Mouse (Mus musculus): ENCODE data around the gene Tubb4a.

Tubb4a gene

DNA sequence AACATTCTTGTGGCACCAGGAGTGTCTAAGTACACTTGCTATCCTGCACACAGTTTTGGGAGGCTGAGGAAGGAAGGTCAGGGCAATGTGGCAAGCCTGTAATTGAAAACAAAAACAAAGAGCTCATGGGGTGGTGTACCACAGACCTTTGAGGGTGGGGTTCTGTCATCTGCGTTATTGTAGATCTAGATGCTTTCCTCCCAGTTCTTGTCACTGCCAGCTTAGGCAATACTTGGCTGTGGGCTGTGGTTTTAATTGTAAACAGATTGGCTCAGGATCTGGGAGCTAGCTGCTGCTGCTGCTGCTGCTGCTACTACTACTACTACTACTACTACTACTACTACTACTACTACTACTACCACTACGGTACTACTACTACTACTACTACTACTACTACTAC is 14.7 kb upstream of the Tubb4a start:
- no peak for DNase-seq (ENCODE audit: low read depth)

DNA sequence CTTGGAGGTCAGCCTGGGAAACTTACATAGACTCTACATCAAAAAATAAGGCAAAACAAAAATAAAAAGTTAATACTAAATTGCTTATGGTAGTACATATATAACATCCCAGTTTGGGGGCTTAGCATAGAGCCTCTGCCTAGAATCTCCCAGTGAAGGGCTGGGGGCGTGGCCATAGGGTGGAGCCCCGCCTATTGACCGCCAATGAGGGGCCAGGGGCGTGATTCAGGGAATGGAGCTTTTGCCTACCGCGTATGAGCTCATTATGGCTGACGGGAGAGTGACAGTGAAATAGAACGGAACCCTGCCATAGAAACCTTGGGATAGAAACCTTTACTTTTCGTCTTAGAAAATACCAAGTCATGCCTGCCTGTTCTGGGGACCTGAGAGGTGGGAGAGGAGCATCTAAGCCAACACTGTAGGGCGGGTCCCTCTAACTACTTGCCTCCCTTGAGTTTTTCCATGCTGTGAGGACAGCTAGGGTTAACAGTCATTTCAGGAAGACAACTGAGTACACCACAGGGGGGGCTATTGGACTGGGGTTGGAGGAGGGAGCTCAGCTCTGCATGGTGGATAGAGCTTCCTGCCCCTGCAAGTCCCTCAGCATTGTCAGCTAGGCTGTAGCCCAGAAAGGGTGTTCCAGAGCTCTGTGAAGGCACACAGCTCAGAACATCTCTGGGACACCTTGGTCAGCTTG is 12.2 kb upstream of the Tubb4a start:
- peak; percentile 59 for DNase-seq (ENCODE audit: low read depth)

DNA sequence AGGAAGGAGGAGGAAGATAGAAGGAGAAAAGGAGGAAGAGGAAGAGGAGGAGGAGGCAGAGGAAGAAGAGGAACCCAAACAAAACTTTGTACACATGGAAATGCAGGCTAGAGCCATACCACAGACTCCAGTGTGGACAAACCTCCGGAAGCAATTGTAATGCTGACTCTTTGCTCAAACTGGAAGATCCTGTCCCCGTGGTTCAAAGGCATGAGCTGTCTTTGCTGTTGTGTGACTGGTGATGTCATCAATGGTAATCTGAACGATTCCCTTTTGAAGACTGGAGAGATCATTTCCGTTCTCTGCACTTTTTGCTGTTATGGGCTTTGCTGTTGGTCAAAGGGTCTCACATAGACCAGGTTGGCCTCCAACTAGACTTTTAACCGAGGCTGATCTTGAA is 10.7 kb upstream of the Tubb4a start:
- DNase-seq (ENCODE audit: low read depth) = no peak

DNA sequence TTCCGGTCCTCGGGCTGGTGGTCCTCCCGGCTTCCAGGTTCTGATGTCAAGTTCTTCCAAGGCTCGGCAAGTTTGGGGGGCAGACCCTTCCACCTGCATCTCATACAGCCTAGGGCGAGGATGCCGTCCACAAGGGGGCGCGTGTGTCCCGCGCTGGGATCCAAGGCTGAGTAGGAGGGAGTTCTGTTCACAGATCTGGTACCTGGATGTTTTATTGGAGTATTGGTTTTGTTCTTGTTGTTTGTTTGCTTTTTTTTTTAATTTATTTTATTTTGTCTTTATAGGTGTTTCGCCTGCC is 9.0 kb upstream of the Tubb4a start:
- DNase-seq (ENCODE audit: low read depth) = peak; percentile 66

DNA sequence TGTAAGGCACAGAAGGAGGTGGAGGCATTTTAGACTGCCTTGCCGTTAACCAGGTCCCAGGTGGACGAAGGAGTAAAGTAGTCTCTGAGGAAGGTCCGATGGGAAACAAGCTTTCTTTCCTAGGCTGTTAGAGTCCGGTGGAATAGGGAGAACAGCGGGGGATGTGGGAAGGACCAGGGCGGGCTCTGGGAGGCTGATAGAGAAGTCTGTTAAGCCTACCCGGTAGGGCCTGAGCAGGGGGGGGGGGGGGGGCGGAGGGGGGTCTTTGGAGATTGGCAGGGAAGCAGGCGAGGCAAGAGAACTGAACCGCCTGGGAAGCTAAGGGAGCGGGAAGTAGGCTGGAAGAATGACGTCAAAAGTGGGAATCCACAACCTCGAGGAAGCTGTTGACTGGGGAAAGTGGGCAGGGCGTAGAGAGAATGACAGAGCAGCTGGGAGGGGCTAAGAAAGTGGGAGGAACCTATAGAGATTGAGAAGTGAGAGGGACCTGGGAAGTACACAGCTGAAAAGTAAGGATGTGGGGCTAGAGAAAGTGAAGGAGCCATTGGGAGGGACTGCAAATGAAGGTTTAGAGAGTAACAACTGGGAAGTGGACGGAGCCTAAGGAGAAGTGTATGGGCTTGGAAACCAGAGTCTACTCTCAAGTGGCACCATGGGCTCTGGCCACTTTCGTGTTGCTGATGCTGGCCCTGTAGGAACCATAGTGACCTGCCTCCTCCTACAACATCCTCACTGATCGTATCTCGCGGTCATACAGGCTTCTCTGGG is 8.5 kb upstream of the Tubb4a start:
- peak; percentile 49 for DNase-seq (ENCODE audit: low read depth)

DNA sequence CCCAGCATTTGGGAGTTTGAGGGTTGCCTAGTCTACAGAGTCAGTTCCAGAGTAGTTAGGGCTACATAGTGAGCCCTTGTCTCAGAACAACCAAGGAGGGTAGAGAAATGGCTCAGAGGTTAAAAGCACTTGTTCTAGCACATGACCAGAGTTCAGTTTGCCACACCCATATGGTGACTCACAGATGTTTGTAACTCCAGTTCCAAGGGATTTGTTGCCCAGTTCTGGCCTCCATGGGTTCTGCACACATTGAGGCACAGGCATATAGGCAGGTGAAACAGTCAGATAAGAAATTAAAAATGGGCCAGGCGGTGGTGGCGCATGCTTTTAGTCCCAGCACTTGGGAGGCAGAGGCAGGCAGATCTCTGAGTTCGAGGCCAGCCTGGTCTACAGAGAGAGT is 6.6 kb upstream of the Tubb4a start:
- DNase-seq (ENCODE audit: low read depth) = peak; percentile 56

DNA sequence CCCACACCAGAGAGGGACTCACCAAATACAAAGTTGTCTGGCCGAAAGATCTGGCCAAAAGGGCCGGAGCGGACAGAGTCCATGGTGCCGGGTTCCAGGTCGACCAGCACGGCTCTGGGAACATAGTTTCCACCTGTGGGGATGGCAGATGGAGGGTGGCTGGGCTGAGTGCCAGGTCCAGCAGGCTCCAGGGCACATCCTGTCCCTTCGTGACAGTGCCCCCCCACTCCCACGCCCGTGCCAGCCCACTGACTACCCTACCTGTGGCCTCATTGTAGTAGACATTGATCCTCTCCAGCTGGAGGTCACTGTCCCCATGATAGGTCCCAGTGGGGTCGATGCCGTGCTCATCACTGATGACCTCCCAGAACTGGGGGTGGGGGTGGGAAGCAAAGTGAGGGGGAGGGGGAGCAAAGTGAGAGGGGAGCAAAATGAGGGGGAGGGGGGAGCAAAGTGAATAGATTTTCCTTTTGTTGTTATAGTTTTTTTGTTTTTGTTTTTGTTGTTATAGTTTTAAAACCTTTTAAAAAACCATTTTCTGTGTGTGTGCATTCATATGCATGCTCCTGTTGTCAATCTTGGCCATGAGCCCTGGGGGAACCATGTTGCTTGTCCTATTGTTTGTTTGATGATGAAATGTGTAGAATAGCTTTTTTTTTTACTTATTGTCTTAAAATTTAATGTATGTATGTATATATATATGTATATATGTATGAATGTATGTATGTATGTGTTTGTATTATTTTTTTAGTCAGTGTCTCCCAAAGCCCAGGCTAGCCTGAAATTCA is 1.4 kb downstream of the Tubb4a start:
- DNase-seq (ENCODE audit: low read depth) = no peak

DNA sequence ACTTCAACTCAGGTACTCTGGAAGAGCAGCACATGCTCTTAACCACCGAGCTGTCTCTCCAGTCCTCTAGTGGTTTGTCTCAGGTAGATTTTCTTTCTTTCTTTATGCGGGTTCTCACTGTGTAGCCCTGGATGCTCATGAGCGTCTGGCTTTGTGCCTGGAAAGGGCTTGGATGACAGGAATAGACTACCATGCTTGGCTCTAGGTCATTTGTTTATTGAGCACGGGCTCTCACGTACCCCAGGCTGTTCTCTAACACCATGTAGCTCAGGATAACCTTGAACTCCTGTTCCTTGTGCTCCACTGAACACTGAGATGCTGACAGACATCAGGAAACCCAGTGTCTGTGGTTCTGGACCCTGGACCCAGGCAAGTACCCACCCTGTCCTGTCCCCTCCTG is 5.1 kb downstream of the Tubb4a start:
- no peak for DNase-seq (ENCODE audit: low read depth)

DNA sequence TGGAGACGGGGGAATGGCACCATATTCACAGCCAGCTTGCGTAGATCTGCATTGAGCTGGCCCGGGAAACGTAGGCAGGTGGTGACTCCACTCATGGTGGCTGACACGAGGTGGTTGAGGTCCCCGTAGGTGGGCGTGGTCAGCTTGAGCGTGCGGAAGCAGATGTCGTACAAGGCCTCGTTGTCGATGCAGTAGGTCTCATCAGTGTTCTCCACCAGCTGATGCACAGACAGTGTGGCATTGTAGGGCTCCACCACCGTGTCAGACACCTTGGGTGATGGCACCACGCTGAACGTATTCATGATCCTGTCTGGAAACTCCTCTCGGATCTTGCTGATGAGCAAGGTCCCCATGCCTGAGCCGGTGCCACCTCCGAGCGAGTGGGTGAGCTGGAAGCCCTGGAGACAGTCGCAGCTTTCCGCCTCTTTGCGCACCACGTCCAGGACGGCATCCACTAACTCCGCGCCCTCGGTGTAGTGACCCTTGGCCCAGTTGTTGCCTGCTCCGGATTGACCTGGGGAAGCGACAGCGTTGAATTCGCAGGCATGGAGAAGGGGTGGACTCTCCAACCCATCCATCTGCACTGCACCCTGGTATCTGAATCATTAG is 6.2 kb downstream of the Tubb4a start:
- no peak for DNase-seq (ENCODE audit: low read depth)

DNA sequence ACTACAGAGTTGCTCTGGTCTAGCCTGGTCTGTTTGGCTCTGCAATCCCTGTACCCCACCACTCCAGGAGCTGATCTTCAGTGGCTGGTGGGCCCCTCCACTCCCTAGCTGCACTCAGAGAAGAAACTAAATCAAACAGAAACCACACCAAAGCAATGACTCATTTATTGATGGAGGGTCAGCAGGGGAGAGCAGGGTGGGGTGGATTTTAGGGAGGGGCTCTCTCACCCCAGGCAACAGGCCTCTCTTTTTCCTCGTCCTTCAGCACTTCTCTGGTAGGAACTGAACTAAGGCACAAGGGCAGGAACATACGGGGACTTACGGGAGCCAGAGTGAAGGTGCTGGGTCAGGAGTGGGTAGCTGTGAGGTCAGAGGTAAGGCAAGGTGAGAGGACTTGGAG is 7.7 kb downstream of the Tubb4a start:
- DNase-seq (ENCODE audit: low read depth) = no peak

DNA sequence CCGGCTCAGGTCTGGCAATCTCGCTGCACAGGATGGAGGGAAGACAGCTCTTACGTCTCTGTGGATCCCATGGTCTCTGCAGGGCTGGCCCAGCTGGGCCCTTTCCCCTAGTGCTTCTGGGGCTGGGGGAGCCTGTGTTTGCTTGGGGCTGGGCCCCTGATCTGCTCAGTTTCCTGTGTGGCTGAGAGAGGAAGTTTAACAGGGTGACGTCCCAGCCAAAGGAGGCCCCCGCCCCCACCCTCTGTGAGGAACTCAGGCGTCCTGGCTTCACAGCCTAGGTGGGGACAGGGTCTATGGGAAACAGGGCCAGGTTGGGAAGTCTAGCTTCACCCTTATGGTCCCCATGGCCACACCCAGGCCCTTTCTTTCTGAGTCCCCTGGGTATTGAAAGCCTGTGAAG is 9.2 kb downstream of the Tubb4a start, which contains the start of gene Dennd1c:
TSS of gene Dennd1c (minus strand) at position 179 of the 400 bp plus-strand sequence.
- no peak for DNase-seq (ENCODE audit: low read depth)

DNA sequence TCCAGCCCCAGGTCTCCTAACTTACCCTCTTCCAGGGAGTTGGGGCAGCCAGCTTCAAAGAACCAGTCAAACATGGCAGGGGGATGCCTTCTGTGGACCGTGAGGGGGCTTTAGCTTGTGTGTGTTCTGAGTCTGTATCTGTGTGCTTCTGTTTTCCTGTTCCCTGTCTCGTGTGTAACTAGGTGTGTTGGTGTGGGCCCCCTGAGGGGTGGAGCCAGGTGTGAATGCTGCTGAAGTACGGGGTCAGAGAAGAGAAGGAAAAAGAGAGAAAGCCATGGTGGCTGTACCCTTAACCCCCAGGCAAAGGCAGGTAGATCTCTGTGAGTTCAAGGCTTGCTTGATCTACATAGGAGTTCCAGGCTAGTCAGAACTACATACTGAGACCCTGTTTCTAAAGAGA is 10.7 kb downstream of the Tubb4a start:
- DNase-seq (ENCODE audit: low read depth) = no peak

DNA sequence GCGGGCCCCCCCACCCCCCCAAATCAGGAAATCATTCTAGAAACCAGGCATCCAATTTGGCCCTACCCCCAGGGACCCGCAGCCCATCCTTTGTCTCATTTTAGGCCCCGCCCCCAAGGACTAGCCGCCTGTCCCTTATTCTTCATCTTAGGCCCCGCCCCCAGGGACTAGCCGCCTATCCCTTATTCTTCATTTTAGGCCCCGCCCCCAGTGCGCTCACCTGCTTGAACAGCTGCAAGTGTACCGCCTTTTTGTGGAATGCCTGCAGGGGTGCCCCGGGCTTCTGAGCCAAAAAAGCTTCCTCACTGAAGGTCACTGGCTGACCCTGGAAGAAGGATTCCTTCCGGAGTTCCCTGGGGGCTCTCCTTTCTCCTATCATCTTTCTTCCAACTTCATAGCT is 16.9 kb downstream of the Tubb4a start:
- peak; percentile 34 for DNase-seq (ENCODE audit: low read depth)

DNA sequence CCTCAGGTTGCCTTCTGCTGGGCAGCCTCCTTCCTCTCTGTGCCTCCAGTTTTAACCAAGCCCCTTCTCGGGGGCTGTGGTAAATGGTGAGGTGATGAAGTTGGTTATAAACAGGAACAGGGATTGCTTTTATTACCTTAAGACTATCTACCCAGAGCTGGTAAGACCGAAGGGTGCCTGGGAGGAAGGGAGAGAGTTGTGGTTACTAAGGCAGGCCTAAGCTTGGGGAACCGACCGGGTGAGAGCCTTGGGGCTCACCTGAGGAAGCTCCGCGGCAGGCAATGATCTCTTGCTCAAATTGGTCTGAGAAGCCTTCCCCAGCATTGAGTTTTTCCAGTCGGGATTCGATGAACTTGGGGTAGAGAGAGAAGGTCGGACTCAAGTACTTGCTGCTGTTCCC is 17.3 kb downstream of the Tubb4a start:
- no peak for DNase-seq (ENCODE audit: low read depth)

DNA sequence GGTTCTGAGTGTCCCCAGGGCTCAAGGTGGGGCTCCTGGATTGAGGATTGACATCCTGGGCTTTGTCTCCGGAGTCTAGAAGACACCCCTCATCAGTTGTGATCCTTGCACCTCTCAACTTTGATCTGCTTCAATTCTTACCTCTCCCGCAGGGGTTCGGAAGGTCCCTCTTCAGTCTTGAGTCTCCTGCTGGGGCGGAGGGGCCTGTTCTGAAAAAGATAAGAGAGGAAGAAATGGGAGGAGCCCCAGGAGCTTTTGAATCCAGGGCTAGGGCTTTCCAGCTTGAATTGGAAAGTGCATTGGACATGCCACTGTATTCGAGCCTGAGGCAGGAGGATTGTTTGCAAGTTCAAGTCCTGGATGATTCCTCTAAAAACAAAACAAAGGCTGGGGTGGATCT is 20.7 kb downstream of the Tubb4a start:
- peak; percentile 30 for DNase-seq (ENCODE audit: low read depth)

DNA sequence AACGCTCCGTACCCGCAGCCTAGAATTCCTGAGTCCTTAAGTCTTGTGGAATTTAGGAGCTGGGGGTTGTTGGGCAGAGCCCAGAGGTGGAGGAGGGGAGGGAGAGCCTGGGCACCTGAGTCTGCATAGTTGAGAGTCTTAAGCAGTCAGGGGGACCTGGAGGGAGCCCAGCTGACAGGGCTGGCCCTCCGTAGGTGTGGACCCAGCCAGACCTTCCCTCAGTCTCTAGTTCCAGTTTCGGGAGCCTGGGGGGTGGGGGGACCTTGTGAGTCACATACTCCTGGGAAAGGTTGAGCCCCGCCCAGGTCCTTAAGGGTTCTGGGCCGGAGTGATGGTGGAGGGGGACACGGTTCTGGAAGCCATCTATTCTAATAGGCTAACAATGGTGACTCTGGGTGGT is 24.6 kb downstream of the Tubb4a start:
- DNase-seq (ENCODE audit: low read depth) = no peak

DNA sequence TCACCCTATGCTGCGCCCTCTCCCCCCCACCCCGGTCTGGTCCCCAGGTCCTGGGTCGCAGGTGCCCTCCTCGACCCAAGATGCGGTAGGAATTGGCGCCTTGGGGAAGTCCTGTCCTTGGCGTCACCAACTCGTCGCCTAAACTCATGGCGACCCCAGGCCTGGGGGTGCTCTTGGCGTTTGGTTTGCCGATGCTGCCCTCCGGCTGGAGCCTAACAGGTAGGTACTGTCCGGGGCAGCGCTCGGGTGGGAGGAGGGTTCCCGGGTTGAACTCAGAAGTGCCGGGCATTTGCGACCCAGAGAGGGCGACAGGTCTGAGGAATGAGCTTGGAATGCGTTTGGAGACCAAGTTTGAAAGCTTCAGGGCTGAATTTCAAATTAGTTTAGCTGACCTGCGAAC is 25.0 kb downstream of the Tubb4a start:
- DNase-seq (ENCODE audit: low read depth) = no peak

DNA sequence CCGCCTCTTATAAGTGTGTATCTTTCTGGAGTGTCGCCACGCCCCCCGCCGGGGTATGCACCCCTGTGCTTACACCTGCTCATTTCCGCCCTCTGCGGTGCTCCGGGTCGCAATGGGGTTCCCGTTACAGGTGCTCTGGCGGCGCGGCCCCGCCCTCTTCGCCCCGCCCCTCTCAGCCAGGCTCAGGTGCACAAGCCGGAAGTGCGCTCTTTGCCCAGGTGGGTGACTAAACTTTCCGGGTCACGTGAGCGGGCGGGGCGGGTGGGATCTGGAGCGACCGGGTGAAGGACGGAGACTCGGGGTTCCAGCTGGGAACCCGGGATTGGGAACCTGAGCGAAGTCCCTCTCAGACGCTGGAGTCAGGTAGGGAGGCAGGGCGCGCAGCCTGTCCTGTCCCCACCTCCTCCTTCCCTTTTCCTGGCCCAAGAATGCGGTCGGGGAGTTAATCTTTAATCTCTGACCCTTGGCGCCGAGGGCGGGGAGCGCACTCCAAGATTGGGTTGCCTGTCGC is 25.5 kb downstream of the Tubb4a start:
- DNase-seq (ENCODE audit: low read depth) = no peak

DNA sequence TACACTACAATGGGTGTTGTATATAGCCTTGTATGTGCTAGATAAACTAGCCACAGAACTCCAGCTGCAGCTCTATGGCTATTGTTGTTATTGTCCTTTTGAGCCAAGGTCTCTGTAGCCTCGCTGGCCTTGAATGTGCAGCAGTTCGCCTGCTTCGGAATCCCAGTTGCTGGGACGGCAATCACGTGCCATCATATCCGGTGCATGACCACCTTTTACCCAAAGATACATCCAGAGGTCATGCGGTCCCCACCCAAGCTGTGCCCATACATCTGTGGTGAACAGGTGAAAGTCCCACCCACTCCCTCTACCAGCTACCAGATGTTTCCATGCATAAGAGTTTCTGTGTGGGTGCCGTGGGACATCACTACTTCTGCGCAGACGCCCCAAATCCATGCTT is 26.5 kb downstream of the Tubb4a start:
- DNase-seq (ENCODE audit: low read depth) = no peak

DNA sequence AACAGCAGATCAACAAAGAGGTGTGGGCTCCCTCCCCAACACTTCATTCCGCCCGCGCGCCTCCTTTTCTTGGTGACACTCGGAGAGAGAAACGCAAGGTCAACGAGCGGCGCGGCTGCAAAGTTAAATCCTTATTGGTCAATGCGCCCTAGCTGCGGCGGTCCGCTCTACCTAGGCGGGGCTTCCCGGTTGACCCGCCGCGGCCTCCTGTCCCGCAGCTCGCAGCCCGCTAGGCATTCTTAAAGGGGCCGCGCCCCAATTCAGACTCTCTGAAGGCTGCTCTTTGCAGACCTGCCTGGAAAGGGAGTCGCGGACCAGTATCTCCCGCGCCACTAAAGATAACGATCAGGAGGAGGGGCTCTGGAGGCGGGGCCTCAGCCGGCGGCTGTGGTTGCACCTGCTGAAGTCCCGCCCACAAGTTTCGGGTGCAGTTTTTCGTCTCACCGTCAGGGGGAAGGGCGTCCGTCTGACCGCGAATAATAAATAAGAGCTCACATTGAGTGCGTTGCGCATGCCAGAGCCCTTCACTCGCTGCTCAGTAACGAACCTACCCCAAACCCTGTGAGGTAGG is 27.3 kb downstream of the Tubb4a start:
- peak; percentile 93 for DNase-seq (ENCODE audit: low read depth)

DNA sequence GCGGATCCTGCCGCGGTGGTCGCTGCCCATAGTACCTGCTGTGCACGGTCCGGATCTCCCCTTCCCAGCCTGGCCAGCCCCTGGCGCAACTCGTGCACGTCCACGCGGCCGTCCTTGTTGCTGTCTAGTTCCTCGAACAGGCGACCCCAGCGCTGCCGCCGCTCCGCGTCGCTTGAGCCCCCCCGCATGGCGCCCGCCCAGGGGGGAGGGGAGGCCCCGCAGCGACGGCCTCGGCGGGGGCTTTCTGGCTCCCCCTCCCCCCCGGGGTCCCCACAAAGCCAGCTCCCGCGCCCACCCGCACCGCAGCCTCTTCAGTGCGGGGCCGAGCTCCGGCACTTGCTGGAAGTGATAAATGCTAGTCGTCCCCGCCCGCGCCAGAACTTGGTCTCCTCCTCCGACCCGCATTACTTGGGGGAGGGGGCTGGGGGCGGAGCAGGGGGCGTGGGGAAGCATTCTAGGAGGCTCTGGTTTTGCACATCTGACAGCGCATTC is 28.1 kb downstream of the Tubb4a start, which contains the start of gene Slc25a23:
TSS of gene Slc25a23 (minus strand) at position 378 of the 492 bp plus-strand sequence.
- DNase-seq (ENCODE audit: low read depth) = peak; percentile 24

All from c-Kit-positive CD71-positive TER-119-negative erythroid progenitor cells, embryonic 14.5 days (primary cell).